Mouse (Mus musculus) heart, postnatal 0 days (tissue): Measurements from ENCODE around the gene Gcgr.

Source experiments
- CTCF ChIP-seq: IDR thresholded peaks from 2 replicates; pipeline ENCODE4 v1.5.1; 2016; ENCODE audit warnings: antibody characterized with exemption, control low read depth, low read depth
- EP300 ChIP-seq: IDR thresholded peaks from 2 replicates; pipeline ENCODE4 v1.6.1; 2016; ENCODE audit warnings: antibody characterized with exemption, low read depth

DNA sequence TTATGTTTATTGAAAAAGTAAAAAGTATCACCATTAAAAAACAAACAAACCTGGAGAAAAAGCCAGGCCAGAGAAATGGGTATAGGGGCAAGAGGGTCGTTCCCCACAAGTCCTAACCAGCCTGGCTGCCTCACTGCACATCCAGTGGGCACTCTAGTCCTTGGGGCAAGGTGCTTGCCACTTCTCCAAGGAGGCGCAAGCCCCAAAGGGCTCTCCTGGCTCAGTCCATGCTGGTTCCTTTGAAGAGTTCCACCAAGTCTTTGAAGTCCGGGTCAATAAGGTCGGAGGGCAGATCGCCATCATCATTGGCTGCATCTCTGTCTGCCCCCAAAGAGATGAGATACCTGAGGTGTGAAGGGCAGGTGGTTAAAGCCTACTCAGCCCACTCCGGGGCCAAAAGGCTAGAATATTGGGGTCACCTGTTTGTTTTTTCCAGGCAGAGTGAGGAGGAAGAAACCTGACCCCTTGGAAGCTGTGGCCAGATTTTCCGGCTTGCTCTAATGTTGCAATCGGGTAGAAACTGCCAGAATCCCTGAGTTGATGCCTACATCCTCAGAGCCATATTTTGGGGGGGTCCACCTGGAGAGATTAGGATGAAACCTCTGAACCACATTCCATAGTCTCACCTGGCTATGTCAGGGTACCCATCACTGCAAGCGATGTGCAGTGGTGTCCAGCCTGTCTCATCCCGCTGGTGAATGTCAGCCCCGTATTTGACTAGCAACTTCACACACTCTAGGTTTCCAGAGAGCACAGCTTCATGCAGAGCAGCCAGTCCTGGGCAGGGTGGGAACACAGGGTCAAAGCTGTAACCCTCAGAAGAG lies 19.7 kb downstream of the Gcgr start:
- TF ChIP-seq CTCF (no peak), EP300 (no peak)
